Comparison of ENCODE assay signal across 17 mouse cellular contexts in genomic region chr17:72005365-72005764, GRCm38 (mm10).
DNase-seq lines count a peak whose midpoint lies in the region; ATAC-seq and TF ChIP-seq lines count a peak whose summit lies in the region.
"Had no signal": no experiment of that assay in that cellular context is flagged by ENCODE, and none has a peak within 500 bp of the region (broad histone marks: within the 10 kb centered on the region; RNA-seq: fewer than 3 reads in every experiment).

No protein-coding gene starts in this region.

- H3K27me3 ChIP-seq in Patski, result no peaks in the 10 kb centered on the region
- H3K27me3 ChIP-seq: heart, embryonic 13.5 days; hindbrain, embryonic 12.5 days; liver, embryonic 15.5 days; midbrain, embryonic 15.5 days; stomach, embryonic 15.5 days had no signal

- in situ Hi-C loops in Patski (cut with MboI; ENCODE audit: low pct_unique_long_range_greater_than_20kb), result no loop called here

- peak; percentile 15 for DNase-seq in gastrocnemius, adult 18-20 months (ENCODE audit: low spot score)
- DNase-seq in gastrocnemius, postnatal 4 days (ENCODE audit: low spot score in 2 of 2), result no peak
- DNase-seq in left cerebral cortex, postnatal 4 days, result peak; percentile 65
- DNase-seq in left cerebral cortex, adult 9 months (ENCODE audit: low spot score in 2 of 2), result no peak
- DNase-seq in Patski (ENCODE audit: low read depth, low spot score), result peak; percentile 65
- DNase-seq in lung, postnatal 36 days, result peak; percentile 23
- DNase-seq in left cerebral cortex, adult 18-20 months (ENCODE audit: low spot score in 2 of 2), result no peak
- DNase-seq: right cerebral cortex, adult 18-20 months; spleen, adult 18-20 months had no signal

- ATAC-seq in Patski, result peak; percentile 80
- no peak for ATAC-seq in erythroblast, adult 5-6 weeks (replicated peaks; ENCODE audit: low FRiP score, poor library complexity, severe bottlenecking)
- ATAC-seq: forebrain, embryonic 16.5 days; intestine, postnatal 0 days; midbrain, embryonic 15.5 days had no signal

- TF ChIP-seq CTCF in Patski (IDR thresholded peaks at IDR 0.05), result no peak

- intact Hi-C loops in left cerebral cortex, postnatal 4 days (cut with DNase I), result no loop called here

- POLR2A ChIA-PET in Patski (lab: Charles Lee), result interaction anchor here (0.7 kb wide), 1 partner anchor 12 kb away, joined by 3 read pairs; no protein-coding TSS in a partner anchor

- CTCF ChIA-PET in Patski (lab: Charles Lee), result interaction anchor here (2.5 kb wide), 1 partner anchor 10 kb away, joined by 7 read pairs; no protein-coding TSS in a partner anchor

Comparison
In these comparisons a context has a peak if more than half of its experiments do, and no peak if none do; other contexts are left out.
1. DNase-seq: peak in gastrocnemius, adult 18-20 months (single experiment), left cerebral cortex, postnatal 4 days (single experiment), Patski (single experiment) and lung, postnatal 36 days (single experiment); none in gastrocnemius, postnatal 4 days (0 of 2), left cerebral cortex, adult 9 months (0 of 2) and left cerebral cortex, adult 18-20 months (0 of 2).